Mouse (Mus musculus) gastrocnemius, postnatal 14 days (tissue): ENCODE results near the gene Gm29609. TPM values are rescaled to one million over a fixed set of nuclear protein-coding genes. Genes with fewer than 3 reads are reported as not detected.

Experiments
- DNase-seq: peaks from one replicate; pipeline ENCODE4 v3.0.0; 2021; ENCODE audit warnings: mixed read lengths
- intact Hi-C: fragments of 180-260 bp; cut with DNase I; formaldehyde crosslinking; loops from one replicate; pipeline ENCODE4 v1.15.1; 2025; ENCODE audit warnings: low total_unique reads
- total RNA-seq, 2 experiments: library from RNA; stranded (reverse); gene quantifications; 2 replicates each; pipeline ENCODE4 v1.2.3; 2021

The Gm29609 gene
- total RNA-seq, 2 experiments from 2014 or later = 0.25 to 0.60 TPM

- DNase-seq = no peak
- intact Hi-C loops = no loop called here
Measured at GRCm38 (mm10) chr5:31162462-31162861, 17.2 kb downstream of the Gm29609 start.

- intact Hi-C loops = no loop called here
- DNase-seq = peak; percentile 82
Measured at GRCm38 (mm10) chr5:31154152-31154553, 25.6 kb downstream of the Gm29609 start, which contains the start of gene Mpv17. Gene Mpv17, minus strand, starts transcription at chr5:31154251.

- intact Hi-C loops = no loop called here
- peak; percentile 40 for DNase-seq
Measured at GRCm38 (mm10) chr5:31153516-31154151, 26.1 kb downstream of the Gm29609 start.

- DNase-seq = peak; percentile 28
- intact Hi-C loops = no loop called here
Measured at GRCm38 (mm10) chr5:31151746-31152145, 28.0 kb downstream of the Gm29609 start.

- DNase-seq = no peak
- intact Hi-C loops = no loop called here
Measured at GRCm38 (mm10) chr5:31149781-31150180, 29.9 kb downstream of the Gm29609 start.

- DNase-seq = no peak
- intact Hi-C loops = no loop called here
Measured at GRCm38 (mm10) chr5:31138968-31139425, 40.7 kb downstream of the Gm29609 start.

GRCm38 (mm10) chr5:31138241-31138967 lies 41.3 kb downstream of the Gm29609 start, which contains the start of gene Ucn:
Gene Ucn, minus strand, starts transcription at chr5:31138829.
- intact Hi-C loops = no loop called here
- no peak for DNase-seq

GRCm38 (mm10) chr5:31137658-31138057 lies 42.1 kb downstream of the Gm29609 start:
- intact Hi-C loops = no loop called here
- DNase-seq = no peak

- DNase-seq = no peak
- intact Hi-C loops = no loop called here
Measured at GRCm38 (mm10) chr5:31136730-31137424, 42.8 kb downstream of the Gm29609 start.

- intact Hi-C loops = no loop called here
- DNase-seq = no peak
Measured at GRCm38 (mm10) chr5:31126050-31126449, 53.7 kb downstream of the Gm29609 start.

- no peak for DNase-seq
- intact Hi-C loops = no loop called here
Measured at GRCm38 (mm10) chr5:31123481-31123880, 56.2 kb downstream of the Gm29609 start.

- intact Hi-C loops = no loop called here
- no peak for DNase-seq
Measured at GRCm38 (mm10) chr5:31121111-31121510, 58.6 kb downstream of the Gm29609 start.

- intact Hi-C loops = no loop called here
Measured at GRCm38 (mm10) chr5:31116912-31117311, 62.8 kb downstream of the Gm29609 start.

GRCm38 (mm10) chr5:31116354-31116753 lies 63.4 kb downstream of the Gm29609 start, which contains the start of gene Trim54:
Gene Trim54, plus strand, starts transcription at chr5:31116712.
- intact Hi-C loops = no loop called here
- DNase-seq = peak; percentile 46

More at GRCm38 (mm10) chr5:31116912-31117311, 62.8 kb downstream of the Gm29609 start:
- peak; percentile 20 for DNase-seq

GRCm38 (mm10) chr5:31110781-31111180 lies 68.9 kb downstream of the Gm29609 start:
- no peak for DNase-seq
- intact Hi-C loops = no loop called here

GRCm38 (mm10) chr5:31108000-31108490 lies 71.7 kb downstream of the Gm29609 start, which contains the start of gene Slc30a3:
Gene Slc30a3, minus strand, starts transcription at chr5:31108237.
- intact Hi-C loops = no loop called here
- no peak for DNase-seq

- no peak for DNase-seq
- intact Hi-C loops = no loop called here
Measured at GRCm38 (mm10) chr5:31105814-31106335, 73.8 kb downstream of the Gm29609 start, which contains the start of gene Dnajc5g. Gene Dnajc5g, plus strand, starts transcription at chr5:31106285.

- intact Hi-C loops = no loop called here
- no peak for DNase-seq
Measured at GRCm38 (mm10) chr5:31095711-31096480, 83.8 kb downstream of the Gm29609 start.
